Mouse (Mus musculus): ENCODE data around the gene App. TPM values are rescaled to one million over a fixed set of nuclear protein-coding genes. Genes with fewer than 3 reads are reported as not detected.

The App gene
- total RNA-seq, 2 experiments from 2014 or later, result 1,175 to 1,228 TPM

- TF ChIP-seq CTCF (conservative IDR thresholded peaks at IDR 0.05), result no peak
- no peak for DNase-seq (ENCODE audit: low spot score in 2 of 2)
Observed at GRCm38 (mm10) chr16:85128693-85129657, 44.6 kb downstream of the App start.

DNA sequence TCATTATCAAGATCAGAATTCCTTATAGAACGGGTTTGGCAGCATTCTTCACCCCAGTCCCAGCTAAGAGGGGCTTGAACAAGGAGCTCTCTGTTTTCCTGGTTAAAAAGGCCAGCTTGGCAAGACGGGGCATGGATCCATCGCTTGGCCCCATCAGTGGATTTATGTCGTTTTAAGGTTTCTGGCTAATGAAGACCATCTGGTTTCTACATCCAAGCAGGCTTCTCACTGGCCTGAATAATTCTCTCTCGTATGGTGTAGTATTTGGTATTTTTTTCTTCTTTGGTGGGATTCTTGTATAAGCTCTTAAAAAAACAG is 45.3 kb downstream of the App start:
- H3K27ac ChIP-seq, result peak overlapping the region; percentile 56
- no peak for TF ChIP-seq CTCF (conservative IDR thresholded peaks at IDR 0.05)
- DNase-seq (ENCODE audit: low spot score in 2 of 2), result no peak

More at GRCm38 (mm10) chr16:85128693-85129657, 44.6 kb downstream of the App start:
- no peak overlapping the region for H3K4me3 ChIP-seq
- 0 out of 2 replicates have a peak overlapping the region, but pooled peaks have one; percentile 32 for H3K27ac ChIP-seq

GRCm38 (mm10) chr16:85127661-85128346 is 45.8 kb downstream of the App start:
- peak overlapping the region; percentile 56 for H3K27ac ChIP-seq
- no peak for DNase-seq (ENCODE audit: low spot score in 2 of 2)
- TF ChIP-seq CTCF (conservative IDR thresholded peaks at IDR 0.05), result no peak
- no peak overlapping the region for H3K4me3 ChIP-seq

More for the DNA sequence above, 45.3 kb downstream of the App start:
- no peak overlapping the region for H3K4me3 ChIP-seq

DNA sequence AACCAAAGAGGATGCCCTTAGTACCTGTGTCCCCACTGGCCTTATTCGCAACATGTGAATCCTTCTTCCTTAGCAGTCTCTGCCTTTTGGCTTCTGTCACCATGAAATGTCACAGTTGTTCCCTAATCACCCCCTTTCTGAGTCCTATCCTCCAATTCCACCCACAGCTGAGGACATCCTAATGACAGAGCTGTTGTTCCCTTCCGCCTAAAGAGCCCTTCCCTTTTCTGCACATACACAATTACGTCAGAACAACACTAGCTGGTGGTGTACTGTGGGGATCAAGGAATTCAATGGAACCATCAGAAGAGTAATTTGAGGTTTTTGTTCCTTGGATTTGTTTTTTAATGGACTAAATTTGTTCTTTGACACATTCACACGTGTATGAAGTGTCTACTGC is 48.9 kb downstream of the App start:
- no peak overlapping the region for H3K4me3 ChIP-seq
- no peak overlapping the region for H3K27ac ChIP-seq
- TF ChIP-seq CTCF (conservative IDR thresholded peaks at IDR 0.05), result no peak
- DNase-seq (ENCODE audit: low spot score in 2 of 2), result no peak

GRCm38 (mm10) chr16:85121983-85122382 is 51.6 kb downstream of the App start:
- no peak for DNase-seq (ENCODE audit: low spot score in 2 of 2)
- no peak for TF ChIP-seq CTCF (conservative IDR thresholded peaks at IDR 0.05)
- Histone ChIP-seq H3K27ac (no peak overlapping the region), H3K4me3 (no peak overlapping the region)

DNA sequence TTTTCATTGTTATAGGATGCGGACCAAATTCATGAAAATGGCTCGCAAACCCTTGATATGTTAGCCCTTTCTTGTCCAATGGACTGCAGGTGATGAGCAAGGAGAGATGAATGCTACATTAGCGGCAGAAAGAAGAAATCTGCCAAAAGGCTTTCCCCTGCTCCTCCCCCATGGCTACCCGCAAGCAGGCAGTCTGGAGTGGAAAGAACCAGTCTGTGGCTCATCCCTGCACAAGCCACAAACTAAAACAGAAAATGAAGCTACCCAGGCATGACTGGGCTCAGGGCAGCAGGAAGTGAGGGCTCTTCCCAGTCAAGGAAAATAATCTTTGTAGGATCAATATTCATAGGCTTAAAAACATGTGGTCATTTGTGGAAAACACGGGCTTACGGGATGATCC is 54.6 kb downstream of the App start:
- DNase-seq (ENCODE audit: low spot score in 2 of 2), result no peak
- Histone ChIP-seq H3K27ac (no peak overlapping the region; the same call in 1 of the 2 replicates), H3K4me3 (no peak overlapping the region)
- no peak for TF ChIP-seq CTCF (conservative IDR thresholded peaks at IDR 0.05)

GRCm38 (mm10) chr16:85117541-85117940 is 56.0 kb downstream of the App start:
- H3K4me3 ChIP-seq, result no peak overlapping the region
- no peak for TF ChIP-seq CTCF (conservative IDR thresholded peaks at IDR 0.05)
- DNase-seq (ENCODE audit: low spot score in 2 of 2), result no peak
- no peak overlapping the region for H3K27ac ChIP-seq

GRCm38 (mm10) chr16:85115837-85116236 is 57.7 kb downstream of the App start:
- no peak for TF ChIP-seq CTCF (conservative IDR thresholded peaks at IDR 0.05)
- H3K4me3 ChIP-seq, result no peak overlapping the region
- H3K27ac ChIP-seq, result 0 out of 2 replicates have a peak overlapping the region, but pooled peaks have one; percentile 28
- DNase-seq (ENCODE audit: low spot score in 2 of 2), result no peak

- no peak overlapping the region for H3K27ac ChIP-seq
- no peak for DNase-seq (ENCODE audit: low spot score in 2 of 2)
- no peak overlapping the region for H3K4me3 ChIP-seq
- no peak for TF ChIP-seq CTCF (conservative IDR thresholded peaks at IDR 0.05)
Observed at GRCm38 (mm10) chr16:85114742-85115141, 58.8 kb downstream of the App start.

DNA sequence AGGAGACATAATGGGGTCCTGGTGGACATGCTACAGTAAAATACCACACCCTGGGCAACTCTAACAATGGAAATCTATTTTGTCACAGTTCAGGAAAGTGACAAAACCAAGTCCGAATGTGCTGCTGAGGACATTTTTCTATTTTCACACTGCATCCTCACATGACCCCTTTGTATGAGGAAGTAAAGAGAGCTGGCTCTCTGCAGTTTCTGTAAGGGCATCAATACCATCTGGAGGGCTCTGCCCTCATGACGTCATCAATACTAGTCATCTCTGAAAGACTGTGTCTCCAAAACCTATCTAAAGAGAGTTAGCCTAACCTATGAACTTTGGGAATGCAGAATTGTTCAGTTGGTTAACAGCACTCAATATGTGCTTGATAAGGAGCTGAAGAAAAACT is 59.6 kb downstream of the App start:
- TF ChIP-seq CTCF (conservative IDR thresholded peaks at IDR 0.05), result no peak
- DNase-seq (ENCODE audit: low spot score in 2 of 2), result no peak
- no peak overlapping the region for H3K4me3 ChIP-seq
- H3K27ac ChIP-seq, result no peak overlapping the region

- no peak for TF ChIP-seq CTCF (conservative IDR thresholded peaks at IDR 0.05)
- H3K27ac ChIP-seq, result peak overlapping the region; percentile 11; the same call in 1 of the 2 replicates
- no peak overlapping the region for H3K4me3 ChIP-seq
- no peak for DNase-seq (ENCODE audit: low spot score in 2 of 2)
Observed at GRCm38 (mm10) chr16:85112254-85112653, 61.3 kb downstream of the App start.

DNA sequence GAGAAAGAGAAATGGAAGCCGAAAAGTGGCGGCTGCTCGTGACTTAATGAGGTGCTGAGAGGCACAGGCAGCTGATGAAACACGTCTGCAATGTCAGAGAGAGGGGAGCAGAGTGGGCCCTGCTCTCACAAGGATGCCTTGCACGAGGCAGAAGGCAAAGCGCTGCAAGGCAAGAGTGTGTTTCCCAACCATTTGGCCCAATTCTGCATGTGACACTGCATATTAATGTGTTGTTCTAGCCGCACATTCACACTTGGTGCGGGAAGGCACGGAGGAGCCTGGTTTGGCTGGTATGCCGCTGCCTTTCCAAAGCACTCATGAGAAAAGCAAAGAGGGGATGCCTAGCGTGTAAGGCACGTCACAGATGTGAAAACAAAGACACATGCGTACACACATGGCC is 63.1 kb downstream of the App start:
- H3K27ac ChIP-seq, result peak overlapping the region; percentile 71
- peak in 1 of 2 experiments; percentile 43 for DNase-seq (ENCODE audit: low spot score in 2 of 2)
- TF ChIP-seq CTCF (conservative IDR thresholded peaks at IDR 0.05), result no peak

GRCm38 (mm10) chr16:85108486-85108885 is 65.1 kb downstream of the App start:
- Histone ChIP-seq H3K4me3 (no peak overlapping the region), H3K27ac (no peak overlapping the region)
- no peak for DNase-seq (ENCODE audit: low spot score in 2 of 2)
- TF ChIP-seq CTCF (conservative IDR thresholded peaks at IDR 0.05), result no peak

More for the DNA sequence above, 63.1 kb downstream of the App start:
- no peak overlapping the region for H3K4me3 ChIP-seq

All from layer of hippocampus, adult 2 months (tissue).